In genomic region chr16:10553858-10554257, GRCm38 (mm10) we compare ENCODE assay signal across 12 mouse cellular contexts.
"Had no signal": no experiment of that assay in that cellular context is flagged by ENCODE, and none has a peak within 500 bp of the region (broad histone marks: within the 10 kb centered on the region; RNA-seq: fewer than 3 reads in every experiment).

No protein-coding gene starts in this region.

- DNase-seq: lung, embryonic 14.5 days; lung, postnatal 10 days; right cerebral cortex, postnatal 14 days; right cerebral cortex, postnatal 4 days; spleen, adult 18-20 months; thymus, adult 18-20 months; thymus, postnatal 14 days; thymus, postnatal 36 days had no signal

- H3K9me3 ChIP-seq: liver, embryonic 15.5 days; midbrain, embryonic 13.5 days; midbrain, embryonic 15.5 days; neural tube, embryonic 12.5 days had no signal

- H3K4me3 ChIP-seq: liver, embryonic 15.5 days; midbrain, embryonic 13.5 days; midbrain, embryonic 15.5 days; neural tube, embryonic 12.5 days had no signal

- H3K27me3 ChIP-seq: liver, embryonic 15.5 days; midbrain, embryonic 13.5 days; midbrain, embryonic 15.5 days; neural tube, embryonic 12.5 days had no signal

- H3K4me1 ChIP-seq: liver, embryonic 15.5 days; midbrain, embryonic 15.5 days; neural tube, embryonic 12.5 days had no signal

- ATAC-seq: midbrain, embryonic 13.5 days; midbrain, embryonic 15.5 days had no signal

- H3K36me3 ChIP-seq: liver, embryonic 15.5 days; midbrain, embryonic 13.5 days; midbrain, embryonic 15.5 days; neural tube, embryonic 12.5 days had no signal
